Mouse (Mus musculus) adrenal gland, postnatal 4 days (tissue): ENCODE measurements around the gene Ak5. TPM values are rescaled to one million over a fixed set of nuclear protein-coding genes. Genes with fewer than 3 reads are reported as not detected.

Source experiments
- DNase-seq, 2 experiments: peaks; one replicate each; pipeline ENCODE4 v3.0.0; 2021 to 2022; ENCODE audit warnings: low spot score in 2 of 2, mixed read lengths in 2 of 2
- total RNA-seq, 2 experiments: library from RNA; stranded (reverse); gene quantifications; 2 replicates each; pipeline ENCODE4 v1.2.3; 2021

Ak5 gene
- total RNA-seq, 2 experiments from 2014 or later: 4.6 to 5.2 TPM

- DNase-seq: no peak
Measured at GRCm38 (mm10) chr3:152521054-152521453, 147.1 kb downstream of the Ak5 start.

- DNase-seq: no peak
Measured at GRCm38 (mm10) chr3:152520074-152520473, 148.1 kb downstream of the Ak5 start.

- no peak for DNase-seq
Measured at GRCm38 (mm10) chr3:152519556-152519955, 148.6 kb downstream of the Ak5 start.

- DNase-seq: no peak
Measured at GRCm38 (mm10) chr3:152516569-152516968, 151.6 kb downstream of the Ak5 start.

GRCm38 (mm10) chr3:152515959-152516358, 152.2 kb downstream of the Ak5 start:
- DNase-seq: no peak

GRCm38 (mm10) chr3:152512517-152512916, 155.6 kb downstream of the Ak5 start:
- DNase-seq: no peak

GRCm38 (mm10) chr3:152509268-152509667, 158.9 kb downstream of the Ak5 start:
- DNase-seq: no peak

- no peak for DNase-seq
Measured at GRCm38 (mm10) chr3:152508419-152508993, 159.7 kb downstream of the Ak5 start.

- DNase-seq: no peak
Measured at GRCm38 (mm10) chr3:152507900-152508299, 160.3 kb downstream of the Ak5 start.

GRCm38 (mm10) chr3:152498968-152499696, 169.0 kb downstream of the Ak5 start:
- DNase-seq: no peak

GRCm38 (mm10) chr3:152497842-152498241, 170.3 kb downstream of the Ak5 start:
- DNase-seq: no peak

GRCm38 (mm10) chr3:152497084-152497483, 171.1 kb downstream of the Ak5 start:
- no peak for DNase-seq

GRCm38 (mm10) chr3:152495415-152495898, 172.7 kb downstream of the Ak5 start:
- DNase-seq: no peak

- DNase-seq: no peak
Measured at GRCm38 (mm10) chr3:152494667-152495360, 173.3 kb downstream of the Ak5 start.

- no peak for DNase-seq
Measured at GRCm38 (mm10) chr3:152493813-152494212, 174.3 kb downstream of the Ak5 start.

GRCm38 (mm10) chr3:152492241-152492640, 175.9 kb downstream of the Ak5 start:
- DNase-seq: no peak

GRCm38 (mm10) chr3:152490423-152490822, 177.7 kb downstream of the Ak5 start:
- no peak for DNase-seq

GRCm38 (mm10) chr3:152488964-152489363, 179.2 kb downstream of the Ak5 start:
- no peak for DNase-seq

- no peak for DNase-seq
Measured at GRCm38 (mm10) chr3:152484206-152484605, 184.0 kb downstream of the Ak5 start.

- no peak for DNase-seq
Measured at GRCm38 (mm10) chr3:152483800-152484199, 184.4 kb downstream of the Ak5 start.

GRCm38 (mm10) chr3:152482182-152482581, 186.0 kb downstream of the Ak5 start:
- no peak for DNase-seq

- no peak for DNase-seq
Measured at GRCm38 (mm10) chr3:152480336-152480735, 187.8 kb downstream of the Ak5 start.
